Mouse (Mus musculus) midbrain, embryonic 12.5 days (tissue): ENCODE measurements around the gene Fam19a1. TPM values are rescaled to one million over a fixed set of nuclear protein-coding genes. Genes with fewer than 3 reads are reported as not detected.

ENCODE experiments used
- ATAC-seq: fragments of 200-750 bp; cut with Nextera tagmentation; 2 replicates; pipeline ENCODE4 v1.8.0; 2017; ENCODE audit warnings: low read depth, moderate TSS enrichment, moderate library complexity; ENCODE audit not compliant: low FRiP score
- H3K27ac ChIP-seq: fragments of 300-500 bp; sonication (generic); replicated peaks from 2 replicates; pipeline ENCODE4 v1.5.1; 2016; ENCODE audit warnings: mild to moderate bottlenecking
- H3K27me3 ChIP-seq: fragments of 300-500 bp; sonication (generic); 2 replicates; pipeline ENCODE4 v1.6.1; 2016; ENCODE audit warnings: mild to moderate bottlenecking
- H3K36me3 ChIP-seq: fragments of 300-500 bp; sonication (generic); 2 replicates; pipeline ENCODE4 v1.6.1; 2016
- H3K4me1 ChIP-seq: fragments of 300-500 bp; sonication (generic); 2 replicates; pipeline ENCODE4 v1.6.1; 2016
- H3K4me2 ChIP-seq: fragments of 300-500 bp; sonication (generic); replicated peaks from 2 replicates; pipeline ENCODE4 v1.6.1; 2016; ENCODE audit warnings: mild to moderate bottlenecking, moderate library complexity
- H3K4me3 ChIP-seq: fragments of 300-500 bp; sonication (generic); 2 replicates; pipeline ENCODE4 v1.5.1; 2016; ENCODE audit warnings: mild to moderate bottlenecking
- H3K9ac ChIP-seq: fragments of 300-500 bp; sonication (generic); replicated peaks from 2 replicates; pipeline ENCODE4 v1.6.1; 2016; ENCODE audit warnings: mild to moderate bottlenecking, moderate library complexity
- H3K9me3 ChIP-seq: fragments of 300-500 bp; sonication (generic); 2 replicates; pipeline ENCODE4 v1.6.1; 2016; ENCODE audit warnings: mild to moderate bottlenecking
- WGBS: fragments of 180-500 bp; shearing (Covaris S2); methylation state at CpG from one replicate; pipeline ENCODE4 v1.1.7; 2016; 5-methylcytosine and 5-hydroxymethylcytosine counted together
- polyA plus RNA-seq: library from polyadenylated mRNA; unstranded; fragments of >200 nt; fragmentation: Nextera tagmentation; extraction: Ambion mirVana; gene quantifications from 2 replicates; pipeline ENCODE4 v1.2.1, GENCODE M21; 2016

Fam19a1 gene
- polyA plus RNA-seq, 1 experiment from 2014 or later = 1.7 TPM

- no peak overlapping the region for H3K4me3 ChIP-seq
- H3K9ac ChIP-seq = no peak overlapping the region
- no peak overlapping the region for H3K27ac ChIP-seq
- H3K27me3 ChIP-seq = no peaks in the 10 kb centered on the region
- WGBS = 97% methylated on average over 10 of the region's 10 CpGs
- no peaks in the 10 kb centered on the region for H3K36me3 ChIP-seq
- H3K4me1 ChIP-seq = no peaks in the 10 kb centered on the region
- no peaks in the 10 kb centered on the region for H3K9me3 ChIP-seq
- no peak for ATAC-seq
- no peak overlapping the region for H3K4me2 ChIP-seq
Measured at GRCm38 (mm10) chr6:96595201-96595600, 482.2 kb downstream of the Fam19a1 start.

DNA sequence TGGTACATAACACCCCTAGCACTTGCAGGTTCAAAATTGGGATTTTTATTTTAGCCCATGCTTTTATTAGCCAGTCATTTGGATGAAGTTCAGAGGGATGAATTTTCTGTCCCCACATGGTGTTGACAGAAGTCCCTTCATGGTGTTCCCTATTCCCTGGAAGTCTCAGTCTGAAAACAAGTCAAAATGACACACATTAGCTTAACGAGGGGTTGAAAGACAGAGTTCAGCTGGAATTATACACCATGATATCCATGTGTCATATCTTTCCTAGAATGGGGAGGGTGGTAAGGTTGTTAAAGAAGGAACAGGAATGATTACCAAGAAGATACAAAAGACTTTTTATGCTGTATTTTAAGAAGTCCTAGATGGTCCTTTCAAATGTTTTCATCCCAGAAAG lies 511.2 kb downstream of the Fam19a1 start:
- no peaks in the 10 kb centered on the region for H3K27me3 ChIP-seq
- H3K4me2 ChIP-seq = no peak overlapping the region
- no peak overlapping the region for H3K4me3 ChIP-seq
- no peaks in the 10 kb centered on the region for H3K9me3 ChIP-seq
- 81% methylated on average over 1 of the region's 1 CpGs for WGBS
- H3K9ac ChIP-seq = no peak overlapping the region
- H3K27ac ChIP-seq = no peak overlapping the region
- no peaks in the 10 kb centered on the region for H3K36me3 ChIP-seq
- ATAC-seq = no peak
- no peaks in the 10 kb centered on the region for H3K4me1 ChIP-seq

- peak; percentile 91 for ATAC-seq
- H3K36me3 ChIP-seq = no peaks in the 10 kb centered on the region
- 57% methylated on average over 6 of the region's 6 CpGs for whole genome bisulfite sequencing
- H3K27me3 ChIP-seq = no peaks in the 10 kb centered on the region
- peaks cover 4% of the 10 kb centered on the region; the same call in 1 of the 2 replicates for H3K4me1 ChIP-seq
- no peak overlapping the region for H3K4me2 ChIP-seq
- H3K9me3 ChIP-seq = no peaks in the 10 kb centered on the region
- H3K27ac ChIP-seq = 0 out of 2 replicates have a peak overlapping the region, but pooled peaks have one; percentile 5
- H3K4me3 ChIP-seq = no peak overlapping the region
- H3K9ac ChIP-seq = no peak overlapping the region
Measured at GRCm38 (mm10) chr6:96631518-96631917, 518.6 kb downstream of the Fam19a1 start.

DNA sequence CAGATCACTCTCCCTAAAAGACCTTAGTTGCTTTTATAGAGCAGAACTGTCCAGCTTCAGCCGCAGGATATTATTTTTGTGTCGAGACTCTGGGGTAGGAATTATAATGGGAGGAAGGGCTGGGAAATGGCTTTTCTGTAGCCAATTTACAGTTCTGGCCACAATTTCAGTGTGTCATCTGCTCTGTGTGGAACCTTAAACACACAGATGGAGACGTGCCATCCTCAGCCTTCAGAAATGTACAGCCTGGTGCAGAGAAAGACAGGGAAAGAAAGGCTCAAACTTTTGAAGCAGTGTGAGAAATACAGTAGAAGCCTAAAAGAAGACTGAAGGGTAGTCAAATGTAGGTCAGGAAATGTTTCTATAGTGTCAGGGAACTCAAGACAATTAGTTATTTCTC lies 519.3 kb downstream of the Fam19a1 start:
- no peak overlapping the region for H3K4me3 ChIP-seq
- WGBS = 91% methylated on average over 3 of the region's 3 CpGs
- ATAC-seq = no peak
- H3K27me3 ChIP-seq = no peaks in the 10 kb centered on the region
- no peaks in the 10 kb centered on the region for H3K9me3 ChIP-seq
- no peak overlapping the region for H3K4me2 ChIP-seq
- no peak overlapping the region for H3K27ac ChIP-seq
- no peak overlapping the region for H3K9ac ChIP-seq
- H3K4me1 ChIP-seq = peaks cover 4% of the 10 kb centered on the region; the same call in 1 of the 2 replicates
- H3K36me3 ChIP-seq = no peaks in the 10 kb centered on the region

DNA sequence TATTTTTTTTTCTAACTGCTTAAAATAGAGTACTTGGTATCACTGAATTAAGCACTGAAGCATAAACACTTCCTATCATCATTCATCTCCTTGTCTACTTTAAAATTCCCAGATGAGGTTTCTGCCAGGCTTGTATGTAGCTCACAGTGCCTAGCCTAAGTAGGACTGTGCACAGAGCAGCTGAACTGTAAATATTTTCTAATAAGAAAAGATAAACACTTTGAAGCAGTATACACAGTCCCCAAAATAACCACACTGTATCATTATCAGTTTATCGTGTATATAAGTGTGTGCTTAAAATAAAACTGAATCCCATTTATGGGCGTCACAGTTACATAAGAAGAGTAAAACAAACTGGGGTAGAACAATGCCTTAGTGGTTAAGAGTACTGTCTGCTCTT lies 522.7 kb downstream of the Fam19a1 start:
- no peaks in the 10 kb centered on the region for H3K27me3 ChIP-seq
- peaks cover 4% of the 10 kb centered on the region; the same call in 1 of the 2 replicates for H3K4me1 ChIP-seq
- H3K9ac ChIP-seq = no peak overlapping the region
- H3K9me3 ChIP-seq = no peaks in the 10 kb centered on the region
- H3K36me3 ChIP-seq = no peaks in the 10 kb centered on the region
- no peak for ATAC-seq
- 84% methylated on average over 2 of the region's 2 CpGs for WGBS
- no peak overlapping the region for H3K4me3 ChIP-seq
- no peak overlapping the region for H3K4me2 ChIP-seq
- no peak overlapping the region for H3K27ac ChIP-seq

DNA sequence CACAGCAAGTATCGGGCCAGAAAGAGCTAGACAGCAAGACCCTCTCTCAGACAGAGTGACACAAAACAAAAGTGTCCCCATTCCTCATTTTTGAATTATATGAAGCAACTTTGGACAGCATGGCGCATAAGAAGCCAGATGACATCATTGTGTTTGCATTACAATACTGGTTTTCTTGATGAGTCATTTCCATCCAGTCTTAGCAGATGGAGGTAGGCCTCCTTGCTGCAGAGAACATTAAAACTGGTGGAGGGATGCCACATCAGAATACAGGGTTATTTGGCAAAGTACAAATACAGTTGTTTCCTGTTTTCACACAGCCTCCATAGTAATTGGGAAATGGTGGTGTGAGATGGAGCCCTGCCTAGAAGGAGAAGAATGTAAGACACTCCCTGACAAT lies 535.8 kb downstream of the Fam19a1 start:
- Histone ChIP-seq H3K27me3 (no peaks in the 10 kb centered on the region), H3K36me3 (no peaks in the 10 kb centered on the region), H3K4me2 (no peak overlapping the region), H3K4me1 (no peaks in the 10 kb centered on the region), H3K27ac (no peak overlapping the region), H3K9ac (no peak overlapping the region), H3K9me3 (no peaks in the 10 kb centered on the region), H3K4me3 (no peak overlapping the region)
- WGBS = 84% methylated on average over 2 of the region's 2 CpGs
- no peak for ATAC-seq

DNA sequence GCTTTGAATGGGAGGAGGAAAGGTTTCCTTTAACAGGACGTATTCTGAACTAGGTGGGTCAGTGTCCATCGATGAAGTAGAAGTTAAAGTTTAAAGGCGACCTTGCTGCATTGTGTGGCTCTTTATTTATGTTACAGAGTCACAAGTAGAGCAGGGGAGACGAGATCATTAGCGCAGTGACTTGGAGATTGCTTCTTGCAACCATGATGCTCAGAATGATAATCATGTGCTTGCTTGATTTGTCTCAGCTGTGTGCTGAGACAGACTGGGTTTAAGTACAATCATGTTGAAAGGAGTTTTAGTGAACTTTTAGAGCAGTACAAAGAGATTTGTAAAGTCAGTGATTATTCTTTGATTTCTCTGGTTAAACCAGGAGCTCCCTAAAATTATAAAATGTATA lies 536.3 kb downstream of the Fam19a1 start:
- H3K4me1 ChIP-seq = no peaks in the 10 kb centered on the region
- 86% methylated on average over 5 of the region's 5 CpGs for WGBS
- ATAC-seq = no peak

DNA sequence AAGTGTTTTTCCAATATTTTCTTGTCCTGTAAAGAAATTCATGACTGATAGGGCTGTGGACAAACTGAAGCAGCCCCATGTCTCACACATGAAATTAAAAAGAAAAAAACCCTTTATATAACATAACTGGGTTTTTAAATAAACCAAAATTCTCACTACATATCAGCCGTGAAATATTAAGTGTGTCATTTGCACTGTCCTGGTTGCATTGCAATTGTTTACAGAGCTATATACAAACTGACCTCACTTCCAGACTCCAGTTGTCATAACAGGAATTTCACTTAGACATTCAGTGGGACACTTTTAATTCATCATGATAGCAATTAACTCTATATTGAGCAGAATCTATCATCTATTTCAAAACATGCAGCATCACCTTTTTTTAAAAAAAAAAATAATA lies 553.4 kb downstream of the Fam19a1 start:
- WGBS = 98% methylated on average over 1 of the region's 1 CpGs
- H3K27me3 ChIP-seq = no peaks in the 10 kb centered on the region
- no peak overlapping the region for H3K27ac ChIP-seq
- H3K4me3 ChIP-seq = no peak overlapping the region
- H3K4me2 ChIP-seq = no peak overlapping the region
- no peaks in the 10 kb centered on the region for H3K9me3 ChIP-seq
- no peaks in the 10 kb centered on the region for H3K4me1 ChIP-seq
- ATAC-seq = no peak
- H3K36me3 ChIP-seq = no peaks in the 10 kb centered on the region
- no peak overlapping the region for H3K9ac ChIP-seq

More for the DNA sequence above, 536.3 kb downstream of the Fam19a1 start:
- H3K36me3 ChIP-seq = no peaks in the 10 kb centered on the region
- no peaks in the 10 kb centered on the region for H3K27me3 ChIP-seq
- no peak overlapping the region for H3K9ac ChIP-seq
- no peak overlapping the region for H3K27ac ChIP-seq
- H3K9me3 ChIP-seq = no peaks in the 10 kb centered on the region
- no peak overlapping the region for H3K4me2 ChIP-seq
- no peak overlapping the region for H3K4me3 ChIP-seq

GRCm38 (mm10) chr6:96677813-96678212 lies 564.9 kb downstream of the Fam19a1 start:
- no peak for ATAC-seq
- no peak overlapping the region for H3K27ac ChIP-seq
- 82% methylated on average over 3 of the region's 3 CpGs for WGBS
- no peak overlapping the region for H3K4me3 ChIP-seq
- no peaks in the 10 kb centered on the region for H3K36me3 ChIP-seq
- H3K9me3 ChIP-seq = no peaks in the 10 kb centered on the region
- H3K4me1 ChIP-seq = no peaks in the 10 kb centered on the region
- H3K27me3 ChIP-seq = no peaks in the 10 kb centered on the region
- H3K4me2 ChIP-seq = no peak overlapping the region
- H3K9ac ChIP-seq = no peak overlapping the region

Other genes starting within 250 kb of the Fam19a1 start
- gene 1700123L14Rik, start 53.1 kb downstream of the Fam19a1 start, polyA plus RNA-seq = not detected in 2 replicates